Mouse (Mus musculus): ENCODE measurements around the gene Mturn. TPM values are rescaled to one million over a fixed set of nuclear protein-coding genes. Genes with fewer than 3 reads are reported as not detected.

The Mturn gene
- total RNA-seq, 2 experiments from 2014 or later, result 6.3 to 9.8 TPM

DNA sequence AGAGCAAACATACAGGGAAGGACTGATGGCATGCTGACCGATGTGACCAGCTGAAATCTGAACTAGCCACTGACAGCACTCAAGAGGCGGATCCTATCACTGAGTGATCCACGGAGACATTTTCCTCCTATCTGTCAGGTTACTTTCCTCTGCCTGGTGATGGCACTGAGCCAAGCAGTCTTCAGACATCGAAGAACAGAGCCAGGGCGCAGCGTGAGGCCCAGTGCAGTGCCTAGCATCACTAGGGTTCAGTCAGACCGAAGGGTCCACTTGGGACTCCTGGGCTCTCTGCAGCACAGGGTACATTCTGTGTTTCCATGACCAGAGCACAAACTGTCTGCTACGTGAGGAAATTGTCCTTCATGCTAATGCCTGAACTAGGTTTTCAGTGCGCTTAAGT, 20.5 kb downstream of the Mturn start:
- intact Hi-C loops (cut with DNase I), result loop anchor here (10.0 kb wide), 3 partner anchors 203 to 463 kb away; partner anchors contain the start of gene Ggct
- Histone ChIP-seq H3K4me3 (no peak overlapping the region), H3K27ac (no peak overlapping the region)
- no peak for DNase-seq
- TF ChIP-seq CTCF (IDR thresholded peaks at IDR 0.05), result no peak

DNA sequence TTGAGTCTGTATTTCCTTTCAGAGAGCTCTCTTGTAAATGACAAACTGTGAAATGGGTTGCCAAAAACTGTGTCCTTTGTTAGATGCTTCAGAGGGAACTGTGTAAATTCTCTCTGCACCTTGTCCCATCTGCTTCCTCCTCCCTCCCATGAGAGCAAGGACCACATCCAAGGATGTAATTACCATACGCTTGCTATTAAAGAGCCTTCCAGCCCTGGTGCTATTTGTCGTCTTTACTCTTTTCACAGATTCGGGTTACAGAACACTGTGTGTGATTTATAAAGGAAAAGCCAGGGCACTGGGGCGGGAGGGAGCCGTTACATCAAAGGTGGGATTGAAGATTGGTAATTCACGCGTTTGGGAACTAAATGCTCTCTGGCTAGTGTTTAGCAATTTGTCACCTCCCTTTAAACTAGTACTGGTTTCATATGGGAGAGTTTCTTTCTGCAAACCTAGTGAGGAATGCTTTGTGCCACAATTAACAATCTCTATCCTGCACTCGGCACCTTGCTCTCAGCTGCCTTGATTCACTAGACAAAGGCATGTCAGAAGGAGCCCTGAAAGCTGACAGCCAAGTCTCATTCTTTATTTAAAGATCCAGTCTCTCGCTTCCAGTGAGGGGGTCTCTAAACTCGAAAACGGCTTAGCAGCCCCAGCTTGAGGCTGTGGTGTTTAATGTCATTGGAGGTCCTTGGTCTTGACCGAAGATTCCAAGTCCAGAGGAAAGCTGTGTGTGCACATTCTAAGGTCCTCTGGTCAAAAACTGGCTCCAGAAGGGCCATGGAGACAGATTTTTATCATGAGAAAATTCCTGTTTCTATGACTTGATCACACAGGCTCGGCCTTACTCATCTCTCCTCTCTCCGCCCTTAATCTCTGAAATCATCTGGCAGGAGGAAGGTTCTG, 22.5 kb downstream of the Mturn start:
- no peak for TF ChIP-seq CTCF (IDR thresholded peaks at IDR 0.05)
- DNase-seq, result no peak
- intact Hi-C loops (cut with DNase I), result loop anchor here (10.0 kb wide), 3 partner anchors 201 to 461 kb away; partner anchors contain the start of gene Ggct
- H3K27ac ChIP-seq, result no peak overlapping the region
- no peak overlapping the region for H3K4me3 ChIP-seq

DNA sequence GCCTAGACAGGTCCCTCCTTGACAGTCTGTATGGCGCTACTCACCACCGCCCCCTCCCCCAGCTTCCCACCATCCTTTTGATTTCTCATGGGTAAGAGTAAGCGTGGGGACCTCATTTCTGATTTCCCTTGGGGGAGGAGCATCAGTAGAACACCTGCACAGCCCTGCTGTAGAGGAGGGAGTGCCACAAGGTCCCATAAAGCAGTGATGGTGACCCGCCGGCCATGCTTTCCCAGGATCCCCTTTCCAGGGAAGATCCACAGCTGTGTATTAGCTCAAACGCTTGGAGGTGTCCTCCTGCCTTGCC, 23.1 kb downstream of the Mturn start:
- no peak overlapping the region for H3K27ac ChIP-seq
- intact Hi-C loops (cut with DNase I), result loop anchor here (10.0 kb wide), 3 partner anchors 200 to 460 kb away; partner anchors contain the start of gene Ggct
- no peak for TF ChIP-seq CTCF (IDR thresholded peaks at IDR 0.05)
- no peak for DNase-seq
- H3K4me3 ChIP-seq, result no peak overlapping the region

GRCm38 (mm10) chr6:54704847-54705246, 23.4 kb downstream of the Mturn start:
- Histone ChIP-seq H3K4me3 (no peak overlapping the region), H3K27ac (no peak overlapping the region)
- DNase-seq, result no peak
- intact Hi-C loops (cut with DNase I), result loop anchor here (5.0 to 10.0 kb wide), 4 partner anchors 102 to 460 kb away; partner anchors contain the start of gene Ggct
- no peak for TF ChIP-seq CTCF (IDR thresholded peaks at IDR 0.05)

GRCm38 (mm10) chr6:54705387-54705909, 24.0 kb downstream of the Mturn start:
- intact Hi-C loops (cut with DNase I), result loop anchor here (5.0 to 10.0 kb wide), 4 partner anchors 102 to 459 kb away; partner anchors contain the start of gene Ggct
- H3K4me3 ChIP-seq, result peak overlapping the region; percentile 41
- TF ChIP-seq CTCF (IDR thresholded peaks at IDR 0.05), result peak; percentile 67
- H3K27ac ChIP-seq, result 0 out of 2 replicates have a peak overlapping the region, but pooled peaks have one; percentile 8
- peak; percentile 48 for DNase-seq

- no peak for DNase-seq
- intact Hi-C loops (cut with DNase I), result loop anchor here (5.0 to 10.0 kb wide), 4 partner anchors 101 to 459 kb away; partner anchors contain the start of gene Ggct
- TF ChIP-seq CTCF (IDR thresholded peaks at IDR 0.05), result no peak
- H3K27ac ChIP-seq, result no peak overlapping the region
- H3K4me3 ChIP-seq, result no peak overlapping the region
Observed at GRCm38 (mm10) chr6:54706099-54706498, 24.7 kb downstream of the Mturn start.

- TF ChIP-seq CTCF (IDR thresholded peaks at IDR 0.05), result no peak
- Histone ChIP-seq H3K4me3 (no peak overlapping the region), H3K27ac (no peak overlapping the region)
- no peak for DNase-seq
- intact Hi-C loops (cut with DNase I), result loop anchor here (5.0 to 10.0 kb wide), 4 partner anchors 101 to 458 kb away; partner anchors contain the start of gene Ggct
Observed at GRCm38 (mm10) chr6:54706611-54707172, 25.3 kb downstream of the Mturn start.

DNA sequence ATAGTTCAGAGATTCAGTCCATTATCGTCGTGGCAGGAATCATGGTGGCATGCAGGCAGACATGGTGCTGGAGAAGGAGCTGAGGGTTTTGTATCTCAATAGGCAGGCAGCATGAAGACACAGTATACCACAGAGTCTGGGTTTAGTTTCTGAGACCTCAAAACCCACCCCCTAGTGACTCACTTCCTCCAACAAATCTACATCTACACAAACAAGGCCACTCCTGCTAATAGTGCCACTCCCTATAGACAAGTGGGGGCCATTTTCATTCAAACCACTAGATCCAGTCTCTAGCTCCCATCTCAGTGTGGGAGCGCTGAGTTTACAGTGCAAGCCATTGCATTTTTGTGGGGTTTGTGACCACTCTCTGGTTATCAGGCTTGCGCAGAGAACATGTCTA, 27.2 kb downstream of the Mturn start:
- DNase-seq, result no peak
- no peak overlapping the region for H3K27ac ChIP-seq
- no peak overlapping the region for H3K4me3 ChIP-seq
- intact Hi-C loops (cut with DNase I), result loop anchor here (5.0 to 10.0 kb wide), 4 partner anchors 99 to 456 kb away; partner anchors contain the start of gene Ggct
- no peak for TF ChIP-seq CTCF (IDR thresholded peaks at IDR 0.05)

DNA sequence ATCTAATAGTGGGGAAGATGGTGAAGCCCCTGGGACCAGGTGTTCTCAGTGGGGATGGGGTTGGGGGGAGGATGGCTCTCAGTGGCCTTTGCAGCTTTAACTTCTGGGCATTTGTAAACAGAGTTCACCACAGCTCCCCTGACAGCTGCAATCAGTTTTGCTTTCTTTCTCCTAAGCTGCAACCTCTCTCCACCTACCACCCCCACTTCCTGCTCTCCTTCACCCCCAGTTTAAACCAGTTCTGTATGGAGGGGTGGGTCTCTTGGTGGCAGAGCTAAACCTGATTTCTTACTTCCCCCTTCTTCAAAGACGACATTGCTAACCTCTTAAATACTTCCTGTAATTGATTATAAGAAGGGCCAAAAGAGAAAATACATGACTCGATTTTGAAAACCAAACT, 34.3 kb downstream of the Mturn start:
- no peak overlapping the region for H3K27ac ChIP-seq
- H3K4me3 ChIP-seq, result no peak overlapping the region
- intact Hi-C loops (cut with DNase I), result no loop called here
- no peak for DNase-seq
- TF ChIP-seq CTCF (IDR thresholded peaks at IDR 0.05), result no peak

DNA sequence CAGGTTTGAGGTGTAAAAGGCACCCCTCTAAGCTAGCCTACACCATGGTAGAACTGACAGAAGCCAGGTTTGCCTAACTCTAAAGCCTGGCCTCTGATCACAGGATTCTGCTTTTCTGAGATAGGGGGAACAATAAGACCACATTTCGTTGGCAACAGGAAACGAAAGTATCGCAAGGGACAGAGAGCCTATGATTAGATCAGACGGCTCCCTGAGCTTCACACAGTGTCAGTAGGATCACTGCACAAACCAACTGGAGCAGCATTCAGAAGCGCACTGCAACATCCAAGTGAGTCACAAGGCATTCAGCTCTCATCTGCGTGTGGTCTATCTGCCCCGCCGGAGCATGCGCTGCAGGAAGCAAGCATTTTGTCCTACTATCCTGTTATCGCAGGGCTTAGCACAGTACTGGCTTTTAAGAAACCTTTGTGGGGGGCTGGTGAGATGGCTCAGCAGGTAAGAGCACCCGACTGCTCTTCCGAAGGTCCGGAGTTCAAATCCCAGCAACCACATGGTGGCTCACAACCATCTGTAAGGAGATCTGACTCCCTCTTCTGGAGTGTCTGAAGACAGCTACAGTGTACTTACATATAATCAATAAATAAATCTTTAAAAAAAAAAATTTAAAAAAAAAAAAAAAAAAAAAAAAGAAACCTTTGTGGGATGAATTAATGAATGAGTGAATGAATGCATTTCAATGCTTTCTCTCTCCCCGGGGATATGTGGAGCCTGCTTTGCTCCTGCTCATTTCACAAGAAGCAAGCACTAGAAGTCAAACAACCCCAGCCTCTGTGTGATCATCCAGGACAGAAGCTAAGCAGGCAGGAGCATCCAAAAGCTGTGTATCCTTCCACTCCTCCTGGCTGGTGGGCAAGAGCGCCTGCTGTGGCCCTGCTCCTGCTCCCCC, 37.6 kb downstream of the Mturn start:
- Histone ChIP-seq H3K4me3 (no peak overlapping the region), H3K27ac (no peak overlapping the region)
- intact Hi-C loops (cut with DNase I), result no loop called here
- DNase-seq, result no peak
- TF ChIP-seq CTCF (IDR thresholded peaks at IDR 0.05), result no peak

DNA sequence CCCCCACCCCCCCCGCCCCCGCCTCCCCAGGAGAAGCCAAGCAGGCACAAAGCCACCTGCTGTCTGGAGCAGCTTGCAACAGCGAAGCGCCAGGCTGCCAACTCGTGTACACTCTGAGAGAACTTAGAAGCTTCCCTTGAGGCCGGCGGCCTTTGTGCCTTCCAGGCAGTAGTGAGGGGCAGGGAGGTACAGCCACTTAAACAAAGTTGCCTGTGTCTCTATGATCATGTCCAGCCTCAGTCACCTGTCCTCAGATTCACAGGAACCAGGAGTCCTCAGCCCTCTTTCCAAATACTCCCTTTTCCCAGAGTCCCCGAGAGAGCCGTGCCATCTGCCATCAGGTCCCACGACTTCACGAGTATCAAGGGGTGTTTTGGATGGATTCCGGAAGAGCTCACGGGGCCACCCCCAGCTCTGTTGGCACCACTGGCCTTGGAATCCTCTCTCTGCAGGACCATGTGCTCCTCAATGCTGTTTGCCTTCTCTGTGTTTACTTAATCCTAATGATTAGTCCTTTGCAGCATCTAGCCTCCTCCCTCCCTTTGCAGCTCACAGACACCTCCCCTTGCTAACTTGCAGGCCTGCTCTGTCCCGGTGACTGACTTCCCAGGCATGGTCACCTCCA, 38.4 kb downstream of the Mturn start:
- Histone ChIP-seq H3K27ac (no peak overlapping the region), H3K4me3 (no peak overlapping the region)
- intact Hi-C loops (cut with DNase I), result loop anchor here (1.0 kb wide), 1 partner anchor 50 kb away; no protein-coding TSS in a partner anchor
- DNase-seq, result peak; percentile 39
- TF ChIP-seq CTCF (IDR thresholded peaks at IDR 0.05), result no peak

Data from gastrocnemius, adult 2 months (tissue).